Mouse (Mus musculus): ENCODE data around the gene 9130213A22Rik. TPM values are rescaled to one million over a fixed set of nuclear protein-coding genes. Genes with fewer than 3 reads are reported as not detected.

Gene 9130213A22Rik
- polyA plus RNA-seq, 1 experiment from 2014 or later: 0.43 TPM

- under 1% methylated on average over 33 of the region's 33 CpGs for WGBS
- H3K9me3 ChIP-seq (ENCODE audit: control insufficient read depth, low read length): no peaks in the 10 kb centered on the region
- no peak overlapping the region for H3K27ac ChIP-seq (ENCODE audit: low read depth, low read length)
- peak overlapping the region; percentile 80 for H3K4me3 ChIP-seq (ENCODE audit: low read length)
- peak overlapping the region; percentile 62 for H3K9ac ChIP-seq (ENCODE audit: low read depth, low read length)
- H3K27me3 ChIP-seq (ENCODE audit: control insufficient read depth, insufficient read depth, low read length): no peaks in the 10 kb centered on the region
- no peaks in the 10 kb centered on the region for H3K36me3 ChIP-seq (ENCODE audit: control insufficient read depth, insufficient read depth, low read length)
- ATAC-seq (ENCODE audit: low FRiP score, low TSS enrichment): no peak
- peaks cover 26% of the 10 kb centered on the region; the same call in 1 of the 2 replicates for H3K4me1 ChIP-seq (ENCODE audit: control insufficient read depth, insufficient read depth, low read length)
- peak overlapping the region; percentile 95 for H3K4me2 ChIP-seq (replicated peaks; ENCODE audit: low read depth, low read length)
These were observed 1.2 kb downstream of the 9130213A22Rik start for GRCm38 (mm10) chr11:69121001-69121740.

GRCm38 (mm10) chr11:69120221-69121000 is 2.0 kb downstream of the 9130213A22Rik start, which contains the start of gene Hes7:
Gene Hes7, plus strand, starts transcription at chr11:69120404.
- WGBS: 2% methylated on average over 27 of the region's 27 CpGs

GRCm38 (mm10) chr11:69119446-69120155 is 2.8 kb downstream of the 9130213A22Rik start:
- peaks cover 20% of the 10 kb centered on the region; the same call in 1 of the 2 replicates for H3K4me1 ChIP-seq (ENCODE audit: control insufficient read depth, insufficient read depth, low read length)
- no peak overlapping the region for H3K27ac ChIP-seq (ENCODE audit: low read depth, low read length)
- no peaks in the 10 kb centered on the region for H3K9me3 ChIP-seq (ENCODE audit: control insufficient read depth, low read length)
- ATAC-seq (ENCODE audit: low FRiP score, low TSS enrichment): no peak
- H3K9ac ChIP-seq (ENCODE audit: low read depth, low read length): no peak overlapping the region
- H3K36me3 ChIP-seq (ENCODE audit: control insufficient read depth, insufficient read depth, low read length): no peaks in the 10 kb centered on the region
- no peaks in the 10 kb centered on the region for H3K27me3 ChIP-seq (ENCODE audit: control insufficient read depth, insufficient read depth, low read length)
- peak overlapping the region; percentile 95 for H3K4me2 ChIP-seq (replicated peaks; ENCODE audit: low read depth, low read length)
- 21% methylated on average over 14 of the region's 14 CpGs for WGBS
- H3K4me3 ChIP-seq (ENCODE audit: low read length): peak overlapping the region; percentile 80; the same call in 1 of the 2 replicates

More at GRCm38 (mm10) chr11:69120221-69121000, 2.0 kb downstream of the 9130213A22Rik start, which contains the start of gene Hes7:
- no peaks in the 10 kb centered on the region for H3K36me3 ChIP-seq (ENCODE audit: control insufficient read depth, insufficient read depth, low read length)
- H3K4me1 ChIP-seq (ENCODE audit: control insufficient read depth, insufficient read depth, low read length): peaks cover 20% of the 10 kb centered on the region; the same call in 1 of the 2 replicates
- no peak for ATAC-seq (ENCODE audit: low FRiP score, low TSS enrichment)
- H3K27me3 ChIP-seq (ENCODE audit: control insufficient read depth, insufficient read depth, low read length): no peaks in the 10 kb centered on the region
- peak within 1 kb of the TSS; percentile 80 for H3K4me3 ChIP-seq (ENCODE audit: low read length)
- no peak within 1 kb of the TSS for H3K27ac ChIP-seq (ENCODE audit: low read depth, low read length)
- peak within 1 kb of the TSS; percentile 95 for H3K4me2 ChIP-seq (replicated peaks; ENCODE audit: low read depth, low read length)
- H3K9me3 ChIP-seq (ENCODE audit: control insufficient read depth, low read length): no peaks in the 10 kb centered on the region
- H3K9ac ChIP-seq (ENCODE audit: low read depth, low read length): peak within 1 kb of the TSS; percentile 62

GRCm38 (mm10) chr11:69118765-69119164 is 3.6 kb downstream of the 9130213A22Rik start:
- no peak for ATAC-seq (ENCODE audit: low FRiP score, low TSS enrichment)
- 0 out of 2 replicates have a peak overlapping the region, but pooled peaks have one; percentile 68 for H3K9ac ChIP-seq (ENCODE audit: low read depth, low read length)

GRCm38 (mm10) chr11:69117737-69118695 is 4.4 kb downstream of the 9130213A22Rik start:
- H3K27ac ChIP-seq (ENCODE audit: low read depth, low read length): peak overlapping the region; percentile 14
- peaks cover 20% of the 10 kb centered on the region; the same call in 1 of the 2 replicates for H3K4me1 ChIP-seq (ENCODE audit: control insufficient read depth, insufficient read depth, low read length)
- H3K36me3 ChIP-seq (ENCODE audit: control insufficient read depth, insufficient read depth, low read length): no peaks in the 10 kb centered on the region
- peak overlapping the region; percentile 95 for H3K4me2 ChIP-seq (replicated peaks; ENCODE audit: low read depth, low read length)
- no peak for ATAC-seq (ENCODE audit: low FRiP score, low TSS enrichment)
- H3K4me3 ChIP-seq (ENCODE audit: low read length): peak overlapping the region; percentile 80
- H3K27me3 ChIP-seq (ENCODE audit: control insufficient read depth, insufficient read depth, low read length): no peaks in the 10 kb centered on the region
- peak overlapping the region; percentile 68 for H3K9ac ChIP-seq (ENCODE audit: low read depth, low read length)
- H3K9me3 ChIP-seq (ENCODE audit: control insufficient read depth, low read length): no peaks in the 10 kb centered on the region
- WGBS: under 1% methylated on average over 45 of the region's 45 CpGs

More at GRCm38 (mm10) chr11:69118765-69119164, 3.6 kb downstream of the 9130213A22Rik start:
- Histone ChIP-seq H3K4me1 (ENCODE audit: control insufficient read depth, insufficient read depth, low read length) (peaks cover 20% of the 10 kb centered on the region; the same call in 1 of the 2 replicates), H3K36me3 (ENCODE audit: control insufficient read depth, insufficient read depth, low read length) (no peaks in the 10 kb centered on the region), H3K27me3 (ENCODE audit: control insufficient read depth, insufficient read depth, low read length) (no peaks in the 10 kb centered on the region), H3K27ac (ENCODE audit: low read depth, low read length) (no peak overlapping the region), H3K4me2 (replicated peaks; ENCODE audit: low read depth, low read length) (peak overlapping the region; percentile 95), H3K4me3 (ENCODE audit: low read length) (peak overlapping the region; percentile 80), H3K9me3 (ENCODE audit: control insufficient read depth, low read length) (no peaks in the 10 kb centered on the region)
- WGBS: under 1% methylated on average over 15 of the region's 15 CpGs

- Histone ChIP-seq H3K27ac (ENCODE audit: low read depth, low read length) (no peak overlapping the region), H3K36me3 (ENCODE audit: control insufficient read depth, insufficient read depth, low read length) (no peaks in the 10 kb centered on the region), H3K4me2 (replicated peaks; ENCODE audit: low read depth, low read length) (peak overlapping the region; percentile 95), H3K4me3 (ENCODE audit: low read length) (no peak overlapping the region; the same call in 1 of the 2 replicates), H3K9ac (ENCODE audit: low read depth, low read length) (no peak overlapping the region), H3K27me3 (ENCODE audit: control insufficient read depth, insufficient read depth, low read length) (peaks cover 4% of the 10 kb centered on the region; the same call in 1 of the 2 replicates), H3K4me1 (ENCODE audit: control insufficient read depth, insufficient read depth, low read length) (peaks cover 20% of the 10 kb centered on the region; the same call in 1 of the 2 replicates), H3K9me3 (ENCODE audit: control insufficient read depth, low read length) (no peaks in the 10 kb centered on the region)
- no peak for ATAC-seq (ENCODE audit: low FRiP score, low TSS enrichment)
- WGBS: 38% methylated on average over 5 of the region's 5 CpGs
These were observed 5.5 kb downstream of the 9130213A22Rik start for GRCm38 (mm10) chr11:69116843-69117242.

GRCm38 (mm10) chr11:69114621-69115020 is 7.8 kb downstream of the 9130213A22Rik start:
- ATAC-seq (ENCODE audit: low FRiP score, low TSS enrichment): no peak
- Histone ChIP-seq H3K4me3 (ENCODE audit: low read length) (no peak overlapping the region), H3K27me3 (ENCODE audit: control insufficient read depth, insufficient read depth, low read length) (peaks cover 4% of the 10 kb centered on the region; the same call in 1 of the 2 replicates), H3K36me3 (ENCODE audit: control insufficient read depth, insufficient read depth, low read length) (no peaks in the 10 kb centered on the region), H3K9me3 (ENCODE audit: control insufficient read depth, low read length) (no peaks in the 10 kb centered on the region), H3K4me2 (replicated peaks; ENCODE audit: low read depth, low read length) (no peak overlapping the region), H3K27ac (ENCODE audit: low read depth, low read length) (no peak overlapping the region), H3K4me1 (ENCODE audit: control insufficient read depth, insufficient read depth, low read length) (peaks cover 6% of the 10 kb centered on the region; the same call in 1 of the 2 replicates), H3K9ac (ENCODE audit: low read depth, low read length) (no peak overlapping the region)
- 93% methylated on average over 3 of the region's 3 CpGs for WGBS

All from kidney, embryonic 14.5 days (tissue).